ENCODE assay signal across 21 mouse cellular contexts in the genomic region with DNA sequence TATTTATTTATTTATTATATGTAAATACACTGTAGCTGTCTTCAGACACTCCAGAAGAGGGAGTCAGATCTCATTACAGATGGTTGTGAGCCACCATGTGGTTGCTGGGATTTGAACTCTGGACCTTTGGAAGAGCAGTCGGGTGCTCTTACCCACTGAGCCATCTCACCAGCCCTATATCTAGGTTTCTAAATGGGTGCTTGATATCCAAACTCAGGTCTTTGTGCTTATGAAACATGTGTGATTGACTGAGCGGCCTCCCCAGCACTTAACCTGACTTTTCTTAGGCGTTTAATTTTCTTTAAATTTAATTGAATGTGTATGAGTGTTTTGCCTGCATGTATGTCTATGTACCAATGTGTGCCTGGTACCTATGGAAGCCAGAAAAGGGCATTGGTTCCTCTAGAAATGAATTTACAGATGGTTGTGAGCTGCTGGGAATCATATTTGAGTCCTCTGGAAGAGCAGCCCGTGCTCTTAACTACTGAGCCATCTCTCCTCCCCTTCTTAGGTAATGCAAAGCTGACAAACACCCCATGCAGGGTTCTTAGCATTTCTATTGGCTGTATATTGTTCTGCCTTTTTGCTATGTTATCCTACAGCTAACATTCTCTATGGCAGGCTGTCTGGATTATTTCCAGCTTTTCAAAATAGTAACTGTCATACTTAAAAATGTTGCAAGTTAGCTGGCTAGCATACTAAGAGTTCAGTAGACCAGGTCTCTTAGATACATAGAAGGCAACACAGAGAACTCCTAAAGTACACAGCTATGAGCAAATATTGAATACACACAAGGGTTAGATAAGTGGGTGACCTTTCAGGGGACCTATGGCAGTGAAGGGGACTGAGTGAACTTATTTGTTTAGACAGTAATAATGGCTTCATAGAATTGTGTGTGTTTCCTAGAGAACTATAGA. TPM values are rescaled to one million over a fixed set of nuclear protein-coding genes. Genes with fewer than 3 reads are reported as not detected.
DNase-seq lines count a peak whose midpoint lies in the region; ATAC-seq lines count a peak whose summit lies in the region.
"Had no signal": no experiment of that assay in that cellular context is flagged by ENCODE, and none has a peak within 500 bp of the region (broad histone marks: within the 10 kb centered on the region; RNA-seq: fewer than 3 reads in every experiment).

No protein-coding gene starts in this region.

- H3K27ac ChIP-seq in heart, embryonic 15.5 days, result 0 out of 2 replicates have a peak overlapping the region, but pooled peaks have one; percentile 7
- no peak overlapping the region for H3K27ac ChIP-seq in midbrain, embryonic 11.5 days (ENCODE audit: low read depth, low read length)
- H3K27ac ChIP-seq in midbrain, embryonic 13.5 days, result no peak overlapping the region
- no peak overlapping the region for H3K27ac ChIP-seq in liver, embryonic 12.5 days
- no peak overlapping the region for H3K27ac ChIP-seq in liver, embryonic 16.5 days (ENCODE audit: low read length)
- H3K27ac ChIP-seq: forebrain, embryonic 10.5 days; kidney, postnatal 0 days; limb, embryonic 13.5 days; neural tube, embryonic 13.5 days had no signal

- peaks cover 8% of the 10 kb centered on the region for H3K4me1 ChIP-seq in heart, embryonic 15.5 days (replicated peaks)
- peaks cover 3% of the 10 kb centered on the region; the same call in 1 of the 2 replicates for H3K4me1 ChIP-seq in midbrain, embryonic 11.5 days (ENCODE audit: control insufficient read depth, insufficient read depth, low read length)
- no peaks in the 10 kb centered on the region for H3K4me1 ChIP-seq in midbrain, embryonic 13.5 days (replicated peaks)
- no peaks in the 10 kb centered on the region for H3K4me1 ChIP-seq in liver, embryonic 12.5 days
- no peaks in the 10 kb centered on the region for H3K4me1 ChIP-seq in liver, embryonic 16.5 days (ENCODE audit: control insufficient read depth, low read depth, low read length)
- H3K4me1 ChIP-seq: limb, embryonic 13.5 days; neural tube, embryonic 13.5 days had no signal

- intact Hi-C loops in heart, postnatal 14 days (cut with DNase I), result no loop called here

- H3K4me2 ChIP-seq in heart, embryonic 15.5 days, result no peak overlapping the region
- H3K4me2 ChIP-seq in midbrain, embryonic 11.5 days, result no peak overlapping the region
- H3K4me2 ChIP-seq in midbrain, embryonic 13.5 days (replicated peaks), result no peak overlapping the region
- H3K4me2 ChIP-seq in liver, embryonic 12.5 days, result no peak overlapping the region
- 0 out of 2 replicates have a peak overlapping the region, but pooled peaks have one; percentile 6 for H3K4me2 ChIP-seq in liver, embryonic 16.5 days (ENCODE audit: low read depth, low read length)
- H3K4me2 ChIP-seq: limb, embryonic 13.5 days; neural tube, embryonic 13.5 days had no signal

- ATAC-seq in heart, embryonic 15.5 days (replicated peaks; ENCODE audit: insufficient number of reproducible peaks, insufficient read depth, low FRiP score, low read depth), result no peak
- peak; percentile 27; the same call in 1 of the 2 replicates for ATAC-seq in midbrain, embryonic 11.5 days (ENCODE audit: low FRiP score)
- no peak for ATAC-seq in midbrain, embryonic 13.5 days
- ATAC-seq in liver, embryonic 12.5 days, result peak; percentile 46; the same call in 1 of the 2 replicates
- ATAC-seq in liver, embryonic 16.5 days (ENCODE audit: low read depth), result peak; percentile 85
- ATAC-seq: activated CD4-positive, CD25-positive, alpha-beta regulatory T cell, adult 4 months had no signal

- no peak for DNase-seq in heart, postnatal 14 days
- DNase-seq in midbrain, embryonic 11.5 days (ENCODE audit: low spot score, missing footprints), result peak; percentile 79
- no peak for DNase-seq in retina, embryonic 14.5 days (ENCODE audit: low spot score)
- DNase-seq: adrenal gland, postnatal 10 days; cerebellum, postnatal 10 days; gastrocnemius, postnatal 10 days; heart, postnatal 36 days; kidney, adult 11 months; lung, postnatal 14 days; thymus, postnatal 4 days had no signal

- H3K4me3 ChIP-seq in heart, embryonic 15.5 days, result no peak overlapping the region
- no peak overlapping the region for H3K4me3 ChIP-seq in midbrain, embryonic 11.5 days (ENCODE audit: low read depth, low read length)
- H3K4me3 ChIP-seq in midbrain, embryonic 13.5 days (replicated peaks), result no peak overlapping the region
- H3K4me3 ChIP-seq in liver, embryonic 12.5 days, result no peak overlapping the region
- no peak overlapping the region for H3K4me3 ChIP-seq in liver, embryonic 16.5 days (ENCODE audit: low read depth, low read length)
- H3K4me3 ChIP-seq: forebrain, embryonic 10.5 days; limb, embryonic 13.5 days; megakaryocyte, embryonic 14.5 days; neural tube, embryonic 13.5 days had no signal

- peaks cover 5% of the 10 kb centered on the region for H3K27me3 ChIP-seq in heart, embryonic 15.5 days
- H3K27me3 ChIP-seq in midbrain, embryonic 11.5 days (ENCODE audit: control insufficient read depth, insufficient read depth, low read length), result peaks cover 1% of the 10 kb centered on the region; the same call in 1 of the 2 replicates
- peaks cover 8% of the 10 kb centered on the region for H3K27me3 ChIP-seq in midbrain, embryonic 13.5 days
- peaks cover 14% of the 10 kb centered on the region for H3K27me3 ChIP-seq in liver, embryonic 12.5 days (replicated peaks)
- H3K27me3 ChIP-seq in liver, embryonic 16.5 days (ENCODE audit: control insufficient read depth, insufficient read depth, low read depth, low read length), result peaks cover 7% of the 10 kb centered on the region

- no peaks in the 10 kb centered on the region for H3K9me3 ChIP-seq in heart, embryonic 15.5 days (replicated peaks)
- H3K9me3 ChIP-seq in midbrain, embryonic 11.5 days (ENCODE audit: control insufficient read depth, low read length), result no peaks in the 10 kb centered on the region
- no peaks in the 10 kb centered on the region for H3K9me3 ChIP-seq in midbrain, embryonic 13.5 days
- no peaks in the 10 kb centered on the region for H3K9me3 ChIP-seq in liver, embryonic 12.5 days (replicated peaks)
- no peaks in the 10 kb centered on the region for H3K9me3 ChIP-seq in liver, embryonic 16.5 days (replicated peaks; ENCODE audit: control insufficient read depth, low read length)
- H3K9me3 ChIP-seq: forebrain, embryonic 10.5 days; limb, embryonic 13.5 days; megakaryocyte, embryonic 14.5 days; neural tube, embryonic 13.5 days had no signal

- H3K36me3 ChIP-seq in heart, embryonic 15.5 days, result no peaks in the 10 kb centered on the region
- no peaks in the 10 kb centered on the region for H3K36me3 ChIP-seq in midbrain, embryonic 11.5 days (ENCODE audit: control insufficient read depth, insufficient read depth, low read length)
- no peaks in the 10 kb centered on the region for H3K36me3 ChIP-seq in midbrain, embryonic 13.5 days
- no peaks in the 10 kb centered on the region for H3K36me3 ChIP-seq in liver, embryonic 12.5 days
- no peaks in the 10 kb centered on the region for H3K36me3 ChIP-seq in liver, embryonic 16.5 days (ENCODE audit: control insufficient read depth, insufficient read depth)
- H3K36me3 ChIP-seq: forebrain, embryonic 10.5 days; limb, embryonic 13.5 days; neural tube, embryonic 13.5 days had no signal

- 80% methylated on average over 4 of the region's 4 CpGs for WGBS in heart, embryonic 15.5 days
- WGBS in midbrain, embryonic 11.5 days, result 75% methylated on average over 4 of the region's 4 CpGs
- 77% methylated on average over 4 of the region's 4 CpGs for WGBS in midbrain, embryonic 13.5 days
- 64% methylated on average over 4 of the region's 4 CpGs for WGBS in liver, embryonic 12.5 days (ENCODE audit: insufficient replicate concordance)
- WGBS in liver, embryonic 16.5 days (ENCODE audit: insufficient replicate concordance), result 53% methylated on average over 4 of the region's 4 CpGs

- H3K9ac ChIP-seq in heart, embryonic 15.5 days, result no peak overlapping the region
- no peak overlapping the region for H3K9ac ChIP-seq in midbrain, embryonic 11.5 days (ENCODE audit: low read length)
- H3K9ac ChIP-seq in midbrain, embryonic 13.5 days (replicated peaks), result no peak overlapping the region
- no peak overlapping the region for H3K9ac ChIP-seq in liver, embryonic 12.5 days
- no peak overlapping the region for H3K9ac ChIP-seq in liver, embryonic 16.5 days (ENCODE audit: low read depth, low read length)
- H3K9ac ChIP-seq: limb, embryonic 13.5 days; neural tube, embryonic 13.5 days had no signal

RNA-seq across cellular contexts. Expression of a gene that starts 6.5 kb away (rescaled TPM):
- polyA plus RNA-seq in heart, embryonic 15.5 days (2015; fragmentation: Nextera tagmentation; extraction: Ambion mirVana), result 48.3 and 53.2 TPM in 2 replicates
- total RNA-seq in heart, postnatal 14 days (2021), result 10 to 100 TPM; 35.2 to 38.2 TPM
- polyA plus RNA-seq in midbrain, embryonic 11.5 days (2014; fragmentation: Nextera tagmentation; extraction: Ambion mirVana), result 12.9 and 13.3 TPM in 2 replicates
- 5.7 and 6.8 TPM in 2 replicates for polyA plus RNA-seq in midbrain, embryonic 13.5 days (2015; fragmentation: Nextera tagmentation; extraction: Ambion mirVana)
- polyA plus RNA-seq in liver, embryonic 12.5 days (2016; fragmentation: Nextera tagmentation; extraction: Ambion mirVana), result 7.8 and 8.0 TPM in 2 replicates
- polyA plus RNA-seq in liver, embryonic 16.5 days (2015; fragmentation: Nextera tagmentation; extraction: Ambion mirVana), result 7.6 and 8.3 TPM in 2 replicates
- total RNA-seq: monocyte, adult 5-6 weeks had no signal
- polyA plus RNA-seq: activated CD4-positive, CD25-positive, alpha-beta regulatory T cell, adult 4 months had no signal

Comparison
In these comparisons a context has a peak if more than half of its experiments do, and no peak if none do; other contexts are left out.
1. ATAC-seq: peak in midbrain, embryonic 11.5 days (single experiment), liver, embryonic 12.5 days (single experiment) and liver, embryonic 16.5 days (single experiment); none in heart, embryonic 15.5 days (single experiment) and midbrain, embryonic 13.5 days (single experiment).